ENCODE assay signal across 9 mouse cellular contexts in genomic region chr6:112133522-112133921, GRCm38 (mm10).
DNase-seq lines count a peak whose midpoint lies in the region; TF ChIP-seq lines count a peak whose summit lies in the region.
"Had no signal": no experiment of that assay in that cellular context is flagged by ENCODE, and none has a peak within 500 bp of the region (broad histone marks: within the 10 kb centered on the region; RNA-seq: fewer than 3 reads in every experiment).

No protein-coding gene starts in this region.

- H3K27ac ChIP-seq in left cerebral cortex, adult 2 months: no peak overlapping the region
- no peak overlapping the region for H3K27ac ChIP-seq in testis, adult 2 months (ENCODE audit: control insufficient read depth, insufficient read depth, low read depth, low read length)
- H3K27ac ChIP-seq: midbrain, embryonic 12.5 days had no signal

- no peaks in the 10 kb centered on the region for H3K36me3 ChIP-seq in testis, adult 2 months (ENCODE audit: control insufficient read depth, insufficient read depth, low read length)
- H3K36me3 ChIP-seq: midbrain, embryonic 12.5 days had no signal

- no peaks in the 10 kb centered on the region for H3K4me1 ChIP-seq in testis, adult 2 months (ENCODE audit: control insufficient read depth, insufficient read depth, low read length)
- H3K4me1 ChIP-seq: midbrain, embryonic 12.5 days had no signal

- intact Hi-C loops in left cerebral cortex, adult 2 months (cut with DNase I): no loop called here

- no peak overlapping the region for H3K4me3 ChIP-seq in left cerebral cortex, adult 2 months
- no peak overlapping the region for H3K4me3 ChIP-seq in testis, adult 2 months (ENCODE audit: control insufficient read depth, low read depth, low read length)
- H3K4me3 ChIP-seq: midbrain, embryonic 12.5 days had no signal

- no peaks in the 10 kb centered on the region for H3K27me3 ChIP-seq in testis, adult 2 months (ENCODE audit: control insufficient read depth, insufficient read depth, low read length)
- H3K27me3 ChIP-seq: midbrain, embryonic 12.5 days had no signal

- peak; percentile 55 for TF ChIP-seq CTCF in left cerebral cortex, adult 2 months (IDR thresholded peaks at IDR 0.05)
- TF ChIP-seq CTCF in testis, adult 2 months (IDR thresholded peaks at IDR 0.05; ENCODE audit: control insufficient read depth, insufficient read depth, insufficient replicate concordance, low read depth, low read length): peak; percentile 53; the same call in 1 of the 2 replicates

- DNase-seq in cerebellum, postnatal 14 days: peak; percentile 16 to 47
- no peak for DNase-seq in cerebellum, adult 11 months
- no peak for DNase-seq in left cerebral cortex, adult 2 months (ENCODE audit: extremely low spot score in 1 of 2, low spot score in 2 of 2)
- no peak for DNase-seq in left cerebral cortex, adult 8-10 months (ENCODE audit: low spot score in 2 of 2)
- DNase-seq in adrenal gland, postnatal 14 days: peak; percentile 67
- peak; percentile 41 to 48 for DNase-seq in kidney, postnatal 25 days
- DNase-seq in frontal cortex, postnatal 36 days (ENCODE audit: low spot score in 2 of 2): no peak

- TF ChIP-seq POLR2A in testis, adult 2 months (IDR thresholded peaks at IDR 0.05; ENCODE audit: control insufficient read depth, low read depth, low read length): no peak

Comparison
In these comparisons a context has a peak if more than half of its experiments do, and no peak if none do; other contexts are left out.
1. DNase-seq: peak in cerebellum, postnatal 14 days (2 of 2), adrenal gland, postnatal 14 days (single experiment) and kidney, postnatal 25 days (2 of 2); none in cerebellum, adult 11 months (single experiment), left cerebral cortex, adult 2 months (0 of 2), left cerebral cortex, adult 8-10 months (0 of 2) and frontal cortex, postnatal 36 days (0 of 2).